Mouse (Mus musculus) large intestine, adult 2 months (tissue): ENCODE results near the gene Nt5c3. TPM values are rescaled to one million over a fixed set of nuclear protein-coding genes. Genes with fewer than 3 reads are reported as not detected.

ENCODE experiments used
- DNase-seq: peaks from one replicate; pipeline ENCODE4 v3.0.0-alpha.2; 2012; ENCODE audit warnings: low read depth, low spot score
- WGBS: fragments of 180-500 bp; shearing (Covaris S2); methylation state at CpG from one replicate; pipeline ENCODE4 v1.1.7; 2018; 5-methylcytosine and 5-hydroxymethylcytosine counted together
- polyA plus RNA-seq: library from polyadenylated mRNA; depleted of rRNA; stranded (reverse); fragments of >200 nt; gene quantifications from 2 replicates; pipeline ENCODE4 v1.2.3, GENCODE M21; 2012; rRNA removed

The Nt5c3 gene
- polyA plus RNA-seq, 1 experiment: 13.4 TPM

DNA sequence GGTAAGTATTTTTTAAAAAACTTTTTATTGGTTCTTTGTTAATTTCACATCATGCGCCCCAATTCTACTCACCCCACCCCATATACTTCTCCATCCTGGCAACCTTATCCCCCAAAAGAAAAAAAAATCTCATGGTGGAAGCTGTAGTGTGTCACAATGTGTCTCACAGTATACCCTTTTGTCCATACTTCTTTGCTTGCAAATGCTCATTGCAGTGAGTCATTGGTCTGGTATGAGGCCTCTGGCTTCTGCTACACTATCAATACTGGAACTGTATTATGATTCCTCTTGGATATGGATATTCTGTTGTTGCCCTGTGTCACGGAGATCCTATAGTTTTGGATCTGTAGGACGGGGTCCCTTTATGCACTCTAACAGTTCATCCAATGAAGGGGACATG lies 74.8 kb downstream of the Nt5c3 start:
- 89% methylated on average over 3 of the region's 3 CpGs for WGBS
- no peak for DNase-seq

DNA sequence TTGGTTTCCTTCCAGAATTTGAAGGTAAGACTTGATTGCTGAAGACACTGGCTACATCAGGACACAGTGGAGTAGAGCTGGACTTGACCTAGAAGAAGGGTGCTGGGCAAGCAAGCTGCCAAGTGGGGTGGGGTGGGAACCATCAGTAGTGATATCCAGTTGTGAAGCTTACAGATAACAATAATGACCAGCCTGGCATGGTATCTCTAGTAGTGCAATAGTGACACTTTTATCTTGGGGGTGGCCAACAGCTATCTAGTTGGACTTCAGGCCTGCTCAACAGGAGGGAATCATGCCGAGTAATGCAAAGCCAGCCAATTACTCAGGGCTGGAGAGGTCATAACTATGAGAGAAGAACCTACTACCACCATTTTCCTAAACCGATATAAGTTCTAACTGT lies 79.4 kb downstream of the Nt5c3 start:
- WGBS: 96% methylated on average over 2 of the region's 2 CpGs
- DNase-seq: no peak

DNA sequence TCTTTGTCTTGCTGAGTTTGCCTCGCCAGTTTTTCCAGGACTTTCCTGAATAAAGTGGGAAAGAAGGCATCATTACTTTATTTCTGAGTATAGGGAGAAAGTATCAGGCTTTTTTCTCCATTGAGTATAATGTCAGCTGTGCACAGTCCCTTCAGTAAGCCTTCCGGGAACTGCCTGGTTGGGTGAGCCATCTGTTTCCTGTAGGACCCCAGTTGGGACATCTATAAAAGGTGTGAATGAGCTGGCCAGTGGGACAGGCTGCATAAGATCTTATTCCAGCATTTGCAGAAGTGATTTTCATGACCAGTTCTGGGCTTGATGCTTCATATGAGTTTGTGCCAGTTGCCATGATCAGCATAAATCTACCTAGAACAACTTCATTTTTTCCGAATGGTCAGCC lies 80.5 kb downstream of the Nt5c3 start:
- no peak for DNase-seq
- WGBS: 84% methylated on average over 3 of the region's 3 CpGs

DNA sequence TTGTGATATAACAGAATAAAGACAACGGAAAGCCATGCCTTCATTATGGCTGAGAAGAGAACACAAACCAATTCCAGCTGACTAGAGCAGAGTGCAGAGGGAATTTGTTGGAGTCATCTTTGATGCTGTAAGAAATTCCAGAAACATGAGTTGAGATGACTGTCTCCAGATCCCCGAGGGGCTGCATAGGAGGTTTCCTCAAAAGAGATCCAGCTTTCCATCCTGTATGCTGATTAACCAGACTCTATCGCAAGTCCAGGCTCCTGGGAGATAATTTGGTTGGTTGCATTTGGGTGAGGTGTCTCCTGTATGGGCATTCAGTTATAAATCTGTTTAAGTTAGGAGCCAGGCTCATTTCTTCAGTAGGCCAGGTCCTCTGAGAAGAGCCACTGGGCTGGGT lies 86.1 kb downstream of the Nt5c3 start:
- DNase-seq: no peak
- 86% methylated on average over 3 of the region's 3 CpGs for WGBS

DNA sequence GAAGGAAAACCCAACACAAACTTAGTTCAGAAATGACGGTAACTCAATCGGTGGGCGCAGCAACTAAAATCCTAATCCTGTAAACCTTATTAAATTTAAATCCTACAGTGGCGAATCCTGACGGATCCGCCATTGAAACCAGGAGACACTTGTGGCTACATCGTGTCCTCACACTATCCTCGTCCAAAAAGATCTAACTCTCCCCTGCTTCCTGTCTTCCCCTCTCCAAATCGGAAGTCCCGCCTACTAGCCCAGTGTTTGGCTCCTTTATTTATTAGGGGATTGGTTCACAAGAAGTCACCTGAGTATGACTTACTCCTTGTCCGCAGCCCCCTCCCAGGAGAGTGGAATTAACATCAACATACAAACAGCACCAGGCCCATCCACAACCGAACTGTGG lies 86.6 kb downstream of the Nt5c3 start:
- 95% methylated on average over 12 of the region's 12 CpGs for WGBS

DNA sequence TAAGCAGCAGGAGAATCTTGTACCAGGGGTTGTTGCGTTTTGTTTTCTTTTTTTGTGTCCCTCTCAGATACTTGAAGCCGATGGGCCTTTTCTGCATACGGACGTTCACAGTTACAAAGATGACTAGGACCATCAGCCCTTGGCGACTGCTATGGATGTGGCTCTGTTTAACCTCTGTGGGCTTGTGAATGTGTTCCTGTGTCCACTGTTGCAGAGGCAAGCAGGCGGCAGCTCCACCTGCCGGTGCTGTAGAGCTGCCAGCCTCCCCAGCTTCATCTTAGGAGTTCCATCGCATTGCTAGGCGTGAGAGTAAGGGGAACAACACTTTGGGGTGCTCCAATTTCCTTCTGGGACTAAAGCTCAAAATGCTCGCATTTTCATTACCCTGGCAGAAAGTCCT lies 88.2 kb downstream of the Nt5c3 start:
- 88% methylated on average over 10 of the region's 10 CpGs for WGBS
- no peak for DNase-seq

More for the DNA sequence above, 86.6 kb downstream of the Nt5c3 start:
- no peak for DNase-seq

DNA sequence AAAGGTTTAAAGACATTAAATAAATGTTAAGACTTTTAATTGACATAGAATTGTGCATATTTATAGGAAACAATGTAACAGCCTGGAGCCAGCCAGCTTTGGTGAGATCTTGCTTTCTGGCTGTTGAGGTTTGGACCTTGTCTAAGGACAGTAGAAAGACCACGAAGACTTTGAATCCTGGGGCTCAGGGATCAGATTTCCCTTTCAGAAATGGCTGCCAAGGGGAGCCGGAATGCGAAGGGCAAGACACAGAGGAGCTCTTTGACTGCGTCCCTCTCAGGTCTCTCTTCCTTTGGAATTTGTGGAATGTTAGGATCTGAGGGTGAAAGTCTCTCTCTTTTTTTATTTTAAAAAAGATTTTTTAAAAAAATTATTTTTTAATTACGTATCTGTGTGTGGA lies 89.0 kb downstream of the Nt5c3 start:
- WGBS: 85% methylated on average over 5 of the region's 5 CpGs
- DNase-seq: no peak

DNA sequence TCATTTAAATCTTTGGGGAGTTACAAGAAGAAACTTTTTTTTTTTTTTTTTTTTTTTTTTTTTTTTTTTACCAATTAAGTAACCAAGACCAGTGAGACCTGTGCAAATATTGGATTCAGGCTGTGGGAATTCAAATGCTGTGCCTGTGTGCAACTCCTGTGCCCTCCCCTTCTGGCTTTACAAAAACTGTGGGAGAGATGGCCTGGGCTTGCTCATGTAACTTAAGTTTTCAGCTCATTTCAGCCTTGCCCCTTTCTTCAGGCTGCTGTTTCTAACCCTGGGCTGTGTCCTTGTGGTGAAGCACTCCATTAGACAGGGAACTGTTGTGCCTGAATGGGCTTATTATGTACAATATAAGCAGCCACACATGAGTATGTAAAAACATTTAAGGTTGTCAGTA lies 90.9 kb downstream of the Nt5c3 start:
- no peak for DNase-seq

DNA sequence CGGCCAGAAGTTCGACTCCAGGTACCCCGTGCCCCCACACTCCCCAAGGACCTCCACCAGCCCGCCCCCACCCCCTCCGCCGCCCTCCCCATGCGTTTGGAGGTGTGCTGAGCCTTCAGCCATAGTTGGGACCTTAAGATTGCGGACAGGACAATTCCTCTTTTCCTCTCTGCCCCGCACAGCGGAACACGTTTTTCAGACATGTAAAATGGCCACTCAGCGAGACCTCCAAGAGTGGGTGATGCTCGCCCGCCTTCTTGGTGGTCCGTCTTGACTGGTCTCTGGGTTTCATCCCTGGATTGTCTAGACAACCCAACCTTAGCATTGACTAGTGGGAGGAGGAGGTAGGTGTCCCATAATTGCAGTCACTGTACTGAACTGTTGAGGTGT lies 91.3 kb downstream of the Nt5c3 start:
- WGBS: 9% methylated on average over 15 of the region's 15 CpGs

More for the DNA sequence above, 91.3 kb downstream of the Nt5c3 start:
- DNase-seq: no peak

Other genes starting within 250 kb of the Nt5c3 start
- gene Lsm5, start 219.2 kb downstream of the Nt5c3 start, polyA plus RNA-seq: 5.8 and 8.8 TPM in 2 replicates
- gene Avl9, start 209.0 kb downstream of the Nt5c3 start, polyA plus RNA-seq: 4.2 and 7.7 TPM in 2 replicates
- 6.1 and 7.0 TPM in 2 replicates for gene Kbtbd2, start 126.1 kb downstream of the Nt5c3 start, polyA plus RNA-seq
- 11.8 and 13.2 TPM in 2 replicates for gene Fkbp9, start 91.9 kb downstream of the Nt5c3 start, polyA plus RNA-seq
- gene Vmn1r4, start 83 bp upstream of the Nt5c3 start, polyA plus RNA-seq: 0.07 TPM in 1 of 2 replicates, not detected in the other
- not detected in 2 replicates for gene Vmn1r5, start 46.3 kb upstream of the Nt5c3 start, polyA plus RNA-seq
- not detected in 2 replicates for gene Vmn1r6, start 73.3 kb upstream of the Nt5c3 start, polyA plus RNA-seq
- gene Vmn1r7, start 101.4 kb upstream of the Nt5c3 start, polyA plus RNA-seq: not detected in 2 replicates
- not detected in 2 replicates for gene Vmn1r8, start 108.4 kb upstream of the Nt5c3 start, polyA plus RNA-seq
- gene Vmn1r9, start 142.9 kb upstream of the Nt5c3 start, polyA plus RNA-seq: not detected in 2 replicates
- not detected in 2 replicates for gene Vmn1r10, start 185.5 kb upstream of the Nt5c3 start, polyA plus RNA-seq
- gene Vmn1r11, start 209.5 kb upstream of the Nt5c3 start, polyA plus RNA-seq: not detected in 2 replicates
- gene Vmn1r12, start 233.0 kb upstream of the Nt5c3 start, polyA plus RNA-seq: not detected in 2 replicates